Mouse (Mus musculus): ENCODE data around the gene Metap2. TPM values are rescaled to one million over a fixed set of nuclear protein-coding genes. Genes with fewer than 3 reads are reported as not detected.

Gene Metap2
- polyA plus RNA-seq (2015; fragmentation: Nextera tagmentation; extraction: Ambion mirVana): 171 and 189 TPM in 2 replicates

GRCm38 (mm10) chr10:93897043-93897646, at the start of gene Metap2:
Gene Metap2, minus strand, starts transcription at chr10:93897093.
- Histone ChIP-seq H3K4me2 (replicated peaks; ENCODE audit: low read depth, low read length) (no peak within 1 kb of the TSS), H3K27ac (ENCODE audit: low read length) (no peak within 1 kb of the TSS), H3K9me3 (ENCODE audit: low read length) (no peaks in the 10 kb centered on the region), H3K27me3 (ENCODE audit: insufficient read depth, low read length) (no peaks in the 10 kb centered on the region), H3K36me3 (ENCODE audit: insufficient read depth, low read length) (no peaks in the 10 kb centered on the region), H3K9ac (replicated peaks; ENCODE audit: low read length) (no peak within 1 kb of the TSS), H3K4me3 (ENCODE audit: low read length) (no peak within 1 kb of the TSS), H3K4me1 (ENCODE audit: insufficient read depth, low read length) (no peaks in the 10 kb centered on the region)
- 75% methylated on average over 7 of the region's 7 CpGs for WGBS
- no peak for ATAC-seq (ENCODE audit: low FRiP score, low TSS enrichment)

- Histone ChIP-seq H3K27me3 (ENCODE audit: insufficient read depth, low read length) (no peaks in the 10 kb centered on the region), H3K36me3 (ENCODE audit: insufficient read depth, low read length) (no peaks in the 10 kb centered on the region), H3K4me3 (ENCODE audit: low read length) (no peak overlapping the region), H3K27ac (ENCODE audit: low read length) (no peak overlapping the region), H3K9ac (replicated peaks; ENCODE audit: low read length) (no peak overlapping the region), H3K9me3 (ENCODE audit: low read length) (no peaks in the 10 kb centered on the region), H3K4me1 (ENCODE audit: insufficient read depth, low read length) (0 out of 2 replicates have a peak, but pooled peaks cover 6% of the 10 kb centered on the region), H3K4me2 (replicated peaks; ENCODE audit: low read depth, low read length) (no peak overlapping the region)
- 49% methylated on average over 9 of the region's 9 CpGs for WGBS
- ATAC-seq (ENCODE audit: low FRiP score, low TSS enrichment): no peak
Observed at GRCm38 (mm10) chr10:93945843-93946499, 49.1 kb upstream of the Metap2 start.

DNA sequence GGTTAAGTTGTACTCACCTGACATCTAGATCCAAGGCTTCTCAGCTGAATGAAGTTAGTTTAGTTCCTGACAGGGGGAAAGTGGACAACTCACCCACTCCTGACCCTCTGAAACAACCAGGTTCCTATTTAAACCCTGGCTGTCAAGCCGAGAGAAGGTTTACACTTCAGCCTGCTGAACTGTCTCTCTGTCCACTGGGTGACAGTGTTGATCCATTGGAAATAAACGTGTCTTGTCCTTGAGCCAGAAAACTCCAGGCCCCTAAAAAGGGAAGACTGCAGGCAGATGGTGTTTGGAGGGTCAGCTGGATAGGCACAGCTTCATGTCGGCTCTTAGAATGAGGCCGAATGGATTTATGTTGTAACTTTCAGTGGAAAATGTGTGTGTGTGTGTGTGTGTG, 48.5 kb upstream of the Metap2 start:
- 3% methylated on average over 4 of the region's 4 CpGs for WGBS
- 0 out of 2 replicates have a peak, but pooled peaks cover 6% of the 10 kb centered on the region for H3K4me1 ChIP-seq (ENCODE audit: insufficient read depth, low read length)

DNA sequence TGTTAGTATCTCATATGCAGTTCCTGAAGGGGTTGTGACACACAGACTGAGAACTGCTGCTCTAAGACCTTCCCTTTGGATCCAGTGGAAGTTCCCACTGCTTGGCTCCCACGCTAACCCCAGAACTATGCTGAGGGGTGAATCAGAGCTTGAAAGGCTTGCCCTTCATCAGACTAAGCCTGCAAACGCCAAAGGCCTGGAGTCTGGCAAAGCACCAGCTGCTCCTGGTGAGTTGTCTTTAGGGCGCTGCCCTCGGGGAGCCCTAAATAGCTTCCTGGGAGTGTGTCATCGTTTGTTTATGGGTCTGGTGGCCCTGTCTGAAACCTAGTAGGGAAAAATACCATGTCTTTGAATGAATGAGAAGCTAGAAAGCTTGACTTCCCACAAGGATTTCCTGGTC, 47.3 kb upstream of the Metap2 start:
- H3K27me3 ChIP-seq (ENCODE audit: insufficient read depth, low read length): no peaks in the 10 kb centered on the region
- 0 out of 2 replicates have a peak, but pooled peaks cover 6% of the 10 kb centered on the region for H3K4me1 ChIP-seq (ENCODE audit: insufficient read depth, low read length)
- WGBS: 37% methylated on average over 5 of the region's 5 CpGs
- no peak overlapping the region for H3K9ac ChIP-seq (replicated peaks; ENCODE audit: low read length)
- no peak overlapping the region for H3K27ac ChIP-seq (ENCODE audit: low read length)
- H3K36me3 ChIP-seq (ENCODE audit: insufficient read depth, low read length): no peaks in the 10 kb centered on the region
- no peak for ATAC-seq (ENCODE audit: low FRiP score, low TSS enrichment)
- no peaks in the 10 kb centered on the region for H3K9me3 ChIP-seq (ENCODE audit: low read length)
- no peak overlapping the region for H3K4me3 ChIP-seq (ENCODE audit: low read length)
- H3K4me2 ChIP-seq (replicated peaks; ENCODE audit: low read depth, low read length): no peak overlapping the region

More for the DNA sequence above, 48.5 kb upstream of the Metap2 start:
- H3K9ac ChIP-seq (replicated peaks; ENCODE audit: low read length): no peak overlapping the region
- H3K9me3 ChIP-seq (ENCODE audit: low read length): no peaks in the 10 kb centered on the region
- H3K36me3 ChIP-seq (ENCODE audit: insufficient read depth, low read length): no peaks in the 10 kb centered on the region
- no peak overlapping the region for H3K4me2 ChIP-seq (replicated peaks; ENCODE audit: low read depth, low read length)
- no peaks in the 10 kb centered on the region for H3K27me3 ChIP-seq (ENCODE audit: insufficient read depth, low read length)
- ATAC-seq (ENCODE audit: low FRiP score, low TSS enrichment): peak; percentile 54; the same call in 1 of the 2 replicates
- H3K27ac ChIP-seq (ENCODE audit: low read length): no peak overlapping the region
- no peak overlapping the region for H3K4me3 ChIP-seq (ENCODE audit: low read length)

DNA sequence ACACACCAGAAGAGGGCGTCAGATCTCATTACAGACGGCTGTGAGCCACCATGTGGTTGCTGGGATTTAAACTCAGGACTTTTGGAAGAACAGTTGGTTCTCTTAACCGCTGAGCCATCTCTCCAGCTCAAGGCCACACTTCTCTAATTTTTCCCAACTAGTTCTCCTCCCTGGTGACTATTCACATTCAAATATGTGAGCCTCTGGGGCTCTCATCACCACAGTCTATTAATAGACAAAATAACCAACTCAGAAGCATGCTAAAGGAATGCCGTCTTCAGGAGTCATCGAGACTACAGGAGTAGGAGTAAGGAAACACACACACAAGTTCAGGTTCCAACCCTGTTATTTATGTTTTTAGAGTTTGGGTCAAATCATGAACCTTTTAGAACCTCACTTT, 43.4 kb upstream of the Metap2 start:
- no peaks in the 10 kb centered on the region for H3K9me3 ChIP-seq (ENCODE audit: low read length)
- H3K27me3 ChIP-seq (ENCODE audit: insufficient read depth, low read length): no peaks in the 10 kb centered on the region
- no peak overlapping the region for H3K27ac ChIP-seq (ENCODE audit: low read length)
- 79% methylated on average over 5 of the region's 5 CpGs for WGBS
- H3K4me3 ChIP-seq (ENCODE audit: low read length): no peak overlapping the region
- no peak for ATAC-seq (ENCODE audit: low FRiP score, low TSS enrichment)
- no peak overlapping the region for H3K9ac ChIP-seq (replicated peaks; ENCODE audit: low read length)
- no peaks in the 10 kb centered on the region for H3K4me1 ChIP-seq (ENCODE audit: insufficient read depth, low read length)
- no peak overlapping the region for H3K4me2 ChIP-seq (replicated peaks; ENCODE audit: low read depth, low read length)
- H3K36me3 ChIP-seq (ENCODE audit: insufficient read depth, low read length): no peaks in the 10 kb centered on the region

- Histone ChIP-seq H3K4me2 (replicated peaks; ENCODE audit: low read depth, low read length) (no peak overlapping the region), H3K4me3 (ENCODE audit: low read length) (no peak overlapping the region), H3K27ac (ENCODE audit: low read length) (no peak overlapping the region), H3K9me3 (ENCODE audit: low read length) (no peaks in the 10 kb centered on the region), H3K27me3 (ENCODE audit: insufficient read depth, low read length) (no peaks in the 10 kb centered on the region), H3K4me1 (ENCODE audit: insufficient read depth, low read length) (no peaks in the 10 kb centered on the region), H3K36me3 (ENCODE audit: insufficient read depth, low read length) (no peaks in the 10 kb centered on the region), H3K9ac (replicated peaks; ENCODE audit: low read length) (no peak overlapping the region)
- 86% methylated on average over 8 of the region's 8 CpGs for WGBS
- ATAC-seq (ENCODE audit: low FRiP score, low TSS enrichment): no peak
Observed at GRCm38 (mm10) chr10:93939676-93940075, 42.8 kb upstream of the Metap2 start.

DNA sequence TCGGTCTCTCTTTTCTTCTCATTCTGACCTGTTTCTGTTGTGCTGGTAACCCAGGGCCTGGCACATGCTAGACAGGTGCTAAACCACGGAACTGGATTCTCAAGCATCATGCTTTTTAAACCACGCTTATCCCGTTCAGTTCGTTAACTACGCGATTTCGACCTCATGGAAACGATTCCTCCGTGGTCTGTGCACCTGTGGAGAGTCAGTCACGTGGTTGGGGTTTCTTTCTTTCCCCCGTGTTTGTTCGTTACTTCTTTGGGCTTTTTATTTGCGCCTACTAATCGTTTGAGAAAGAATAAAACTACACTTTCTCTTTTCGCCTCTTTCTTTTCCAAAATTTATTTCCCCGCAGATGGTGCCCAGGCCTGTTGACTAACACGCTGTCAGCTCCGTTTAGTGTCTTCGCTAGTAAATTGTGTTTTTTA, 42.0 kb upstream of the Metap2 start:
- 86% methylated on average over 20 of the region's 20 CpGs for WGBS
- H3K4me1 ChIP-seq (ENCODE audit: insufficient read depth, low read length): no peaks in the 10 kb centered on the region

DNA sequence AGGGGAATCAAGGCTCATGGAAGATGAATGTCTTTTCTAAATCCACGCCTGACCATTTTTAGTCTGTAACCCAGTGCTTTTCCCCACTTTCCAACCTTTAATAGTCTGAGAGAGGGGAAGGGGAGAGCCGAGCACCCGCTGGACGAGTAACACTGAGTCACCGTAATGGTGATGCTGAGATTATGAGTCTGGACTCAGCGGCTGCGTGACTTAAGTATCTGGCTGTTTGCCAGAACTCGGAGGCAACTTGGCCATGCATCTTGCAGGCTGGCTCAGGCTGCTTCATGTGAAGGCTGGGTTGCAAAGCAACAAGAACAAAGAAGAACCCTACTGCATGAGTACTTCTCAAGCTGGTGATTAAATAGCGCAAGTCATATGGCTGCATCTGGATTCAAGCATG, 37.1 kb upstream of the Metap2 start:
- no peak overlapping the region for H3K4me2 ChIP-seq (replicated peaks; ENCODE audit: low read depth, low read length)
- no peak overlapping the region for H3K4me3 ChIP-seq (ENCODE audit: low read length)
- no peak overlapping the region for H3K27ac ChIP-seq (ENCODE audit: low read length)
- ATAC-seq (ENCODE audit: low FRiP score, low TSS enrichment): no peak
- 52% methylated on average over 9 of the region's 9 CpGs for WGBS
- no peaks in the 10 kb centered on the region for H3K9me3 ChIP-seq (ENCODE audit: low read length)
- no peaks in the 10 kb centered on the region for H3K27me3 ChIP-seq (ENCODE audit: insufficient read depth, low read length)
- no peaks in the 10 kb centered on the region for H3K36me3 ChIP-seq (ENCODE audit: insufficient read depth, low read length)
- H3K4me1 ChIP-seq (ENCODE audit: insufficient read depth, low read length): no peaks in the 10 kb centered on the region
- no peak overlapping the region for H3K9ac ChIP-seq (replicated peaks; ENCODE audit: low read length)

More for the DNA sequence above, 42.0 kb upstream of the Metap2 start:
- no peak for ATAC-seq (ENCODE audit: low FRiP score, low TSS enrichment)
- Histone ChIP-seq H3K9ac (replicated peaks; ENCODE audit: low read length) (no peak overlapping the region), H3K9me3 (ENCODE audit: low read length) (no peaks in the 10 kb centered on the region), H3K27ac (ENCODE audit: low read length) (no peak overlapping the region), H3K4me3 (ENCODE audit: low read length) (no peak overlapping the region), H3K4me2 (replicated peaks; ENCODE audit: low read depth, low read length) (no peak overlapping the region), H3K36me3 (ENCODE audit: insufficient read depth, low read length) (no peaks in the 10 kb centered on the region), H3K27me3 (ENCODE audit: insufficient read depth, low read length) (no peaks in the 10 kb centered on the region)

DNA sequence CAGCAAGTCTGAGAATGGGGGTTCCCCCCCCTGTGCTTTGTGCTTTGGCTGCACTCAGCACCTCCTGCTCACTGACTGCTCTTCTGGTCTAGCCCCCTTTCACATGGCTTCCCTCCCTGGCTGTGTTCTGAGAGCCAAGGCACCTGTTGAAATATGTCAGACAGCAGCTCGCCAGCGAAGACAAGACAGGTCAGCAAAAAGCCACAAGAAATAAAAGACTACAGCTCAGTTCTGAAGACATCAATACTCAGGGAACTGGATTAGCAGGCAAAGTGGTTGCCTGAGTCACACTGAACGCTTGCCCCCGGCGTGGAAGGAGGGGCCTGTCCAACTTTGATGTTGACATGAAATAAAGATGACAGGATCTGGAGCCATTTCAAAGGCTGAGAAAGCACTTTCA, 36.0 kb upstream of the Metap2 start:
- Histone ChIP-seq H3K27ac (ENCODE audit: low read length) (no peak overlapping the region), H3K9ac (replicated peaks; ENCODE audit: low read length) (no peak overlapping the region), H3K27me3 (ENCODE audit: insufficient read depth, low read length) (no peaks in the 10 kb centered on the region), H3K4me1 (ENCODE audit: insufficient read depth, low read length) (no peaks in the 10 kb centered on the region), H3K4me3 (ENCODE audit: low read length) (no peak overlapping the region), H3K4me2 (replicated peaks; ENCODE audit: low read depth, low read length) (no peak overlapping the region), H3K36me3 (ENCODE audit: insufficient read depth, low read length) (no peaks in the 10 kb centered on the region), H3K9me3 (ENCODE audit: low read length) (no peaks in the 10 kb centered on the region)
- ATAC-seq (ENCODE audit: low FRiP score, low TSS enrichment): no peak
- 45% methylated on average over 5 of the region's 5 CpGs for WGBS

GRCm38 (mm10) chr10:93932020-93932419, 35.1 kb upstream of the Metap2 start:
- ATAC-seq (ENCODE audit: low FRiP score, low TSS enrichment): no peak
- Histone ChIP-seq H3K27ac (ENCODE audit: low read length) (no peak overlapping the region), H3K4me1 (ENCODE audit: insufficient read depth, low read length) (no peaks in the 10 kb centered on the region)

More at GRCm38 (mm10) chr10:93932020-93932419, 35.1 kb upstream of the Metap2 start:
- Histone ChIP-seq H3K4me3 (ENCODE audit: low read length) (no peak overlapping the region), H3K9ac (replicated peaks; ENCODE audit: low read length) (no peak overlapping the region), H3K9me3 (ENCODE audit: low read length) (no peaks in the 10 kb centered on the region), H3K27me3 (ENCODE audit: insufficient read depth, low read length) (no peaks in the 10 kb centered on the region), H3K36me3 (ENCODE audit: insufficient read depth, low read length) (no peaks in the 10 kb centered on the region), H3K4me2 (replicated peaks; ENCODE audit: low read depth, low read length) (no peak overlapping the region)
- WGBS: 78% methylated on average over 5 of the region's 5 CpGs

Measured in kidney, embryonic 16.5 days (tissue).